Mouse (Mus musculus): ENCODE results near the gene Msantd3.

- TF ChIP-seq EP300 (IDR thresholded peaks at IDR 0.05; ENCODE audit: low read length) (no peak), CTCF (conservative IDR thresholded peaks at IDR 0.05 in 1 of 2, IDR thresholded peaks at IDR 0.05 in 1 of 2; ENCODE audit: low read depth in 2 of 2, low read length in 2 of 2) (no peak), MAX (IDR thresholded peaks at IDR 0.05; ENCODE audit: low read length) (no peak), E2F4 (IDR thresholded peaks at IDR 0.05; ENCODE audit: insufficient replicate concordance, low read depth, low read length) (no peak)
These were observed 70.5 kb downstream of the Msantd3 start for GRCm38 (mm10) chr4:48610251-48610650.

All from CH12.LX (cell line).